Comparison of ENCODE assay signal across 11 mouse cellular contexts in genomic region chr16:92369260-92369659, GRCm38 (mm10). TPM values are rescaled to one million over a fixed set of nuclear protein-coding genes. Genes with fewer than 3 reads are reported as not detected.
A peak's percentile ranks its signal among the peaks of the same experiment; 100 is the strongest.
DNase-seq lines count a peak whose midpoint lies in the region; ATAC-seq lines count a peak whose summit lies in the region.
"Had no signal": no experiment of that assay in that cellular context is flagged by ENCODE, and none has a peak within 500 bp of the region (broad histone marks: within the 10 kb centered on the region; RNA-seq: fewer than 3 reads in every experiment).

No protein-coding gene starts in this region.

- no peak overlapping the region for H3K9ac ChIP-seq in lung, embryonic 15.5 days
- no peak overlapping the region for H3K9ac ChIP-seq in hindbrain, embryonic 16.5 days (ENCODE audit: low read depth, low read length)
- H3K9ac ChIP-seq: neural tube, embryonic 12.5 days had no signal

- peaks cover 8% of the 10 kb centered on the region; the same call in 1 of the 2 replicates for H3K27me3 ChIP-seq in lung, embryonic 15.5 days
- H3K27me3 ChIP-seq in hindbrain, embryonic 16.5 days (replicated peaks; ENCODE audit: control insufficient read depth, insufficient read depth, low read length), result no peaks in the 10 kb centered on the region
- H3K27me3 ChIP-seq: neural tube, embryonic 12.5 days had no signal

- WGBS in lung, embryonic 15.5 days, result 33% methylated on average over 2 of the region's 2 CpGs
- WGBS in hindbrain, embryonic 16.5 days, result 48% methylated on average over 2 of the region's 2 CpGs

- no peak overlapping the region for H3K4me3 ChIP-seq in lung, embryonic 15.5 days
- no peak overlapping the region for H3K4me3 ChIP-seq in hindbrain, embryonic 16.5 days (ENCODE audit: low read length)
- H3K4me3 ChIP-seq: neural tube, embryonic 12.5 days had no signal

- H3K36me3 ChIP-seq in lung, embryonic 15.5 days, result no peaks in the 10 kb centered on the region
- no peaks in the 10 kb centered on the region for H3K36me3 ChIP-seq in hindbrain, embryonic 16.5 days (ENCODE audit: control insufficient read depth, insufficient read depth, low read length)
- H3K36me3 ChIP-seq: neural tube, embryonic 12.5 days had no signal

- H3K4me2 ChIP-seq in lung, embryonic 15.5 days, result no peak overlapping the region
- no peak overlapping the region for H3K4me2 ChIP-seq in hindbrain, embryonic 16.5 days (ENCODE audit: low read length)
- H3K4me2 ChIP-seq: neural tube, embryonic 12.5 days had no signal

- H3K4me1 ChIP-seq in lung, embryonic 15.5 days, result no peaks in the 10 kb centered on the region
- peaks cover 7% of the 10 kb centered on the region; the same call in 1 of the 2 replicates for H3K4me1 ChIP-seq in hindbrain, embryonic 16.5 days (ENCODE audit: control insufficient read depth, insufficient read depth, low read depth, low read length)

- H3K9me3 ChIP-seq in lung, embryonic 15.5 days, result no peaks in the 10 kb centered on the region
- no peaks in the 10 kb centered on the region for H3K9me3 ChIP-seq in hindbrain, embryonic 16.5 days (ENCODE audit: control insufficient read depth, low read length)
- H3K9me3 ChIP-seq: neural tube, embryonic 12.5 days had no signal

- peak; percentile 28 for DNase-seq in adrenal gland, postnatal 10 days
- DNase-seq in adrenal gland, postnatal 4 days (ENCODE audit: low spot score in 2 of 2), result no peak
- peak; percentile 83 for DNase-seq in R1 (ENCODE audit: low read depth, low spot score)
- DNase-seq in kidney, adult 8-10 months, result peak; percentile 45 to 55
- DNase-seq in gastrocnemius, postnatal 4 days (ENCODE audit: low spot score in 2 of 2), result no peak
- no peak for DNase-seq in right cerebral cortex, adult 2 months (ENCODE audit: low spot score in 2 of 2)
- DNase-seq: B cell, adult 2 months had no signal

- no peak overlapping the region for H3K27ac ChIP-seq in lung, embryonic 15.5 days
- no peak overlapping the region for H3K27ac ChIP-seq in hindbrain, embryonic 16.5 days (ENCODE audit: low read depth, low read length)
- H3K27ac ChIP-seq: hindbrain, postnatal 0 days; neural tube, embryonic 12.5 days had no signal

- peak; percentile 66; the same call in 1 of the 2 replicates for ATAC-seq in lung, embryonic 15.5 days (ENCODE audit: borderline replicate concordance, extremely low read depth, low FRiP score, low TSS enrichment)
- no peak for ATAC-seq in hindbrain, embryonic 16.5 days
- ATAC-seq: hindbrain, postnatal 0 days had no signal

RNA-seq across cellular contexts. Expression of gene Kcne1, which starts 10.0 kb away (rescaled TPM):
- not detected for total RNA-seq in adrenal gland, postnatal 10 days (2021)
- total RNA-seq in adrenal gland, postnatal 4 days (2021), result under 1 TPM in 1 of 2 experiments, not detected in 1; 0.34 TPM
- polyA plus RNA-seq in lung, embryonic 15.5 days (2015; fragmentation: Nextera tagmentation; extraction: Ambion mirVana), result 1.1 and 1.8 TPM in 2 replicates
- polyA plus RNA-seq in hindbrain, embryonic 16.5 days (2015; fragmentation: Nextera tagmentation; extraction: Ambion mirVana), result 0.19 and 0.28 TPM in 2 replicates
- not detected for total RNA-seq in gastrocnemius, postnatal 4 days (2021)
- polyA plus RNA-seq: neural tube, embryonic 12.5 days had no signal

RNA-seq across cellular contexts. Expression of gene Fam243, which starts 48.0 kb away (rescaled TPM):
- total RNA-seq in adrenal gland, postnatal 10 days (2021), result not detected
- under 1 TPM in 1 of 2 experiments, not detected in 1; 0.25 TPM for total RNA-seq in adrenal gland, postnatal 4 days (2021)
- polyA plus RNA-seq in lung, embryonic 15.5 days (2015; fragmentation: Nextera tagmentation; extraction: Ambion mirVana), result not detected in 2 replicates
- polyA plus RNA-seq in hindbrain, embryonic 16.5 days (2015; fragmentation: Nextera tagmentation; extraction: Ambion mirVana), result not detected in 2 replicates
- total RNA-seq in gastrocnemius, postnatal 4 days (2021), result not detected
- total RNA-seq: hindbrain, postnatal 0 days had no signal
- polyA plus RNA-seq: hindbrain, postnatal 0 days; neural tube, embryonic 12.5 days had no signal

Comparison
In these comparisons a context has a peak if more than half of its experiments do, and no peak if none do; other contexts are left out.
1. DNase-seq: peak in adrenal gland, postnatal 10 days (single experiment), R1 (single experiment) and kidney, adult 8-10 months (2 of 2); none in adrenal gland, postnatal 4 days (0 of 2), gastrocnemius, postnatal 4 days (0 of 2) and right cerebral cortex, adult 2 months (0 of 2).